Comparison of ENCODE assay signal across 1 mouse cellular context in genomic region chr11:97279040-97279404, GRCm38 (mm10).
TF ChIP-seq lines count a peak whose summit lies in the region.

No protein-coding gene starts in this region.

TF ChIP-seq in MEL, 35 proteins besides CTCF, POLR2A, EP300 and RAD21 (continued from another document):
- no peak for TF ChIP-seq MAFK (IDR thresholded peaks at IDR 0.05; ENCODE audit: borderline replicate concordance, low read depth, low read length)
- no peak for TF ChIP-seq SMC3 (IDR thresholded peaks at IDR 0.05; ENCODE audit: low read depth, low read length)
- TF ChIP-seq UBTF (IDR thresholded peaks at IDR 0.05; ENCODE audit: borderline replicate concordance, insufficient read depth, low read depth, low read length) = no peak
- no peak for TF ChIP-seq USF1 (IDR thresholded peaks at IDR 0.05; ENCODE audit: low read depth, low read length)
- TF ChIP-seq TCF12 (IDR thresholded peaks at IDR 0.05; ENCODE audit: low read depth, low read length) = no peak
- TF ChIP-seq ZC3H11A (IDR thresholded peaks at IDR 0.05; ENCODE audit: low read depth, low read length) = no peak
- TF ChIP-seq SIN3A (IDR thresholded peaks at IDR 0.05; ENCODE audit: low read length) = peak; percentile 62
- no peak; the same call in 1 of the 2 replicates for TF ChIP-seq CHD2 (IDR thresholded peaks at IDR 0.05; ENCODE audit: low read length)
TF ChIP-seq in MEL: peak in this region for 11.
